Mouse (Mus musculus) cerebellum, adult 2 months (tissue): ENCODE data around the gene Cldn12.

Experiments
- CTCF ChIP-seq: fragments of 200-500 bp; IDR thresholded peaks from 2 replicates; pipeline ENCODE4 v1.5.1; 2011; ENCODE audit warnings: low read depth, mild to moderate bottlenecking, control low read depth, low read length, moderate library complexity, borderline replicate concordance; ENCODE audit not compliant: insufficient read depth
- POLR2A ChIP-seq: fragments of 200-500 bp; IDR thresholded peaks from 2 replicates; pipeline ENCODE4 v1.6.1; 2011; ENCODE audit warnings: low read length, control low read depth, borderline replicate concordance; ENCODE audit not compliant: insufficient read depth

DNA sequence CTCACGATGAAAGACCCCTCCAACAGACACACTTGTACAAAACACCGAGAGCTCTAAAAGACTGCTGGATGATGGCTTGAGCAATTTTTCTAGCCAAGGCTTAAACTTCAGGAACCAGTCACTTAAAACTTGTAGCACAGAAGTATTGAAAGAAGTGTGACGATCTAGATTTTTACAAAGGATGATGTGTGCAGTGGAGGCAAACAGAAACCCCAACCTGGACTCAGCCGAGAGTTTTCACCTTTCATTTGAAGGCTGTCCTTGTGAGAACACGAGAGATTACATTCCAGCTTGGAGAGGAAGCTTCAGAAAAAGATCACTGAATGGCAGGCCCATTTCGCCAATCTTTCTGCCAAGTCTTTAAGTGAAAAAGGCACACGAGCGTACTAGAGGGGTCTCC lies 45.0 kb upstream of the Cldn12 start:
- no peak for TF ChIP-seq CTCF
- TF ChIP-seq POLR2A = no peak
